Mouse (Mus musculus): ENCODE data around the gene Thsd7b.

Gene Thsd7b

DNA sequence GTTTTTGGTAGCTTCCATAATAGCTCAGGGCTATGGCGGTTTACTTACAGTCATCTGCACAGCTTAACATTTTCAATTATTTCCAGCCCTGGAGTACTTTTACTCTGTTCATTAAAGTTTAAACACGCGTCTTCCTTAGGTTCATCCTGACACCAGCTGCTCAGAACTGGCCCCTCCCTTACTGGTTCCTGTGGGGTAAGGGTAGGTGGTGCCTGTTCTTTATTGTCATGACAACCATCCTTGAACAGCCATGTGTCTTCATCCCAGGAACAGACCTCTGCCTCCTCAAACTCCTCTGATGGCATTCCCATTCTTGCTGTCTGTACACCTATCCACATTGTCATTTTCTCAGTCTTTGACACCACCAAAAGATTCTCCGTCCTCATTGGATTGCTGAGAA lies 285.0 kb downstream of the Thsd7b start:
- Histone ChIP-seq H3K36me3 (ENCODE audit: control insufficient read depth, insufficient read depth, low read length, poor library complexity, severe bottlenecking) (no peaks in the 10 kb centered on the region), H3K27me3 (ENCODE audit: control insufficient read depth, insufficient read depth, low read length, poor library complexity, severe bottlenecking) (no peaks in the 10 kb centered on the region)
- no peak for DNase-seq (ENCODE audit: low read depth, low spot score)

DNA sequence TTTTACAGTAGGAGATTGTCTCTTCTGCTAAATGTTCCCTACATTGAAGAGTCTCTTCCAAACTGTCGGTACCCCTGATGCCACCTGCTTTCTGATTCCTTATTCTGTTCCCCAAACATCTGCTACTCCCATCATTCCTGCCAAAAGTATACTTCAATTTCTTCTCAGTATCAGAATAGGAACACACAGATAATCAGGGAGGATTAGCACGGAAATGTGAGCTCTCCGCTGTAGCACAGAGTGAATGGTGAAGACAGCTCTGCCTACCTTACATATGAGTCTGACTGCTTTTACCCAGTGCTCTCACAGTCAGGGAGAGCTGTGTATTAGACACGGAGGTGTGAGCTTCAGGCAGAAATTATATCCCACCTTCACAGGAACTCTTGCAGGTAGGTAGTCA lies 286.0 kb downstream of the Thsd7b start:
- H3K27me3 ChIP-seq (ENCODE audit: control insufficient read depth, insufficient read depth, low read length, poor library complexity, severe bottlenecking) = no peaks in the 10 kb centered on the region
- no peaks in the 10 kb centered on the region for H3K36me3 ChIP-seq (ENCODE audit: control insufficient read depth, insufficient read depth, low read length, poor library complexity, severe bottlenecking)
- no peak for DNase-seq (ENCODE audit: low read depth, low spot score)

DNA sequence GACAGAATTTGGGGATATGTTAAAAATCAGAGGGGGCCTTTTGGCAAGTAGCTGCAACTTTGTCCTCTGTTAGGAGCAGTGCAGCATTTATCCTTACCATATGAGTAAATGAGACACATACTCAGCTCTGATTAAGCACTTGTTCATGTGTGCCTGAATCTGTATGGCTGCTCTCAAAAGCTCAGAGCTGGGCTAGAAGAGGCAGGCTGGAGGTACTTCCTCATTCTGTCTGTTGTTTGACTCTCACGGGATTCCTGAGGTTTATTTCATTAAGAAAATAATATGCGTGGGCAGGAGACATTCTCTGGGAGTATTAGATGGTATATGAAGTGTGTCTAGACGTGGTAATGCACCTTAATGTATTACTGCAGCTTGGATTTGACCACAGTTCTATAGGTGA lies 286.7 kb downstream of the Thsd7b start:
- Histone ChIP-seq H3K36me3 (ENCODE audit: control insufficient read depth, insufficient read depth, low read length, poor library complexity, severe bottlenecking) (no peaks in the 10 kb centered on the region), H3K27me3 (ENCODE audit: control insufficient read depth, insufficient read depth, low read length, poor library complexity, severe bottlenecking) (no peaks in the 10 kb centered on the region)
- DNase-seq (ENCODE audit: low read depth, low spot score) = no peak

DNA sequence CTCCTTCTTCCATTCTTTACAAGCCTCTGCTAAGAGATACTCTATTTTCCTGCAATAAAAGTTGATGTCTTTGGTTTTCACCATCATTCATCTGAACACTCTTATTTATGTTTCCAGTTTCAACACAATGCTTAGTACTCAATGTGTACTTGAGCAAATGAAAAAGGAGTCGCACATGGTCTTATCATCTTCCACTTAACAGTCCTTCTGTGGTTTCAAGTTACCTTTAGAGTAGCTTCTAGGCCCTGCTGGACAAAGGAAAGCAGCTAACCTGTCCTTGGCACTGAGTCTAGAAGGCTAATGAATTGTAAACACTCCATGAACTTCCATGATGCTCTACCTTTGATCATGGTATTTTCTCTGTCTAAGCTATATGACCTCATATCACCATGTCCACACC lies 289.6 kb downstream of the Thsd7b start:
- no peak for DNase-seq (ENCODE audit: low read depth, low spot score)
- Histone ChIP-seq H3K36me3 (ENCODE audit: control insufficient read depth, insufficient read depth, low read length, poor library complexity, severe bottlenecking) (no peaks in the 10 kb centered on the region), H3K27me3 (ENCODE audit: control insufficient read depth, insufficient read depth, low read length, poor library complexity, severe bottlenecking) (no peaks in the 10 kb centered on the region)

DNA sequence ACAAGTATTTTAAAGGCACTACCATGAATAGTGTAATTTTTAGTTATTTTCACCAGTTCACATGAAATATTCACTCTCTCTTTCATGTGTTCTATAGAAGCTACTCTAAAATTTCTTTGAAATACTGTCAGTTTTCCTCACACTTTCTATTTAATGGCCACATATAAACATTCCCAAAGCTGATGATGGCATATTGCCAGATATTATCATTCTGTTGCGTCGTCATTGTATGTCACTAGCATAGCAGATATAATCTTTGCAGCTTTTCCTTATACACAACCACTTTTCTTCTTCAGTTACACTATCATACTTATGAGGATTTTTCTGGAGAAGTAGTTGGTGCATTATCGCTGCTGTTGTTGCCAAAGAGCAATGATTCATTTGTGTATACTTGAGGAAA lies 297.4 kb downstream of the Thsd7b start:
- Histone ChIP-seq H3K27me3 (ENCODE audit: control insufficient read depth, insufficient read depth, low read length, poor library complexity, severe bottlenecking) (no peaks in the 10 kb centered on the region), H3K36me3 (ENCODE audit: control insufficient read depth, insufficient read depth, low read length, poor library complexity, severe bottlenecking) (no peaks in the 10 kb centered on the region)
- no peak for DNase-seq (ENCODE audit: low read depth, low spot score)

DNA sequence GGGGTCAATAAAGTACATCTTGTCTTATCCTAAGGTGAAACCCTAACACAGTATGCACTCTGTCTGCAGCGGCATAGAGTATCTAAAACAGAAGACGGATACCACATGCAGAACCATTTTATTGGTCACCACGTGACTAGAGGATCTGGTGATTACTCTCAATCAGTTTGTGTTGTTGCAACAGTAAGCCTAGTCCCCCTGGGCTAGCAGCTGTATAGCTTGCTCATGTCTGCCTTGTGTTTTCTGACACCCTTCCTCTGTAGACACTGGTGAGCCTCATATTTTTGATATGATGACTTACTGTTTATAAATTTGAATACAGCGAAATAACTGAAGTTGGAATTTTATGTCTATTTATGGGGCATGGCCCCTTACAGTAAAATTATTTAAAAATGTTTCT lies 306.9 kb downstream of the Thsd7b start:
- Histone ChIP-seq H3K36me3 (ENCODE audit: control insufficient read depth, insufficient read depth, low read length, poor library complexity, severe bottlenecking) (no peaks in the 10 kb centered on the region), H3K27me3 (ENCODE audit: control insufficient read depth, insufficient read depth, low read length, poor library complexity, severe bottlenecking) (no peaks in the 10 kb centered on the region)
- DNase-seq (ENCODE audit: low read depth, low spot score) = no peak

DNA sequence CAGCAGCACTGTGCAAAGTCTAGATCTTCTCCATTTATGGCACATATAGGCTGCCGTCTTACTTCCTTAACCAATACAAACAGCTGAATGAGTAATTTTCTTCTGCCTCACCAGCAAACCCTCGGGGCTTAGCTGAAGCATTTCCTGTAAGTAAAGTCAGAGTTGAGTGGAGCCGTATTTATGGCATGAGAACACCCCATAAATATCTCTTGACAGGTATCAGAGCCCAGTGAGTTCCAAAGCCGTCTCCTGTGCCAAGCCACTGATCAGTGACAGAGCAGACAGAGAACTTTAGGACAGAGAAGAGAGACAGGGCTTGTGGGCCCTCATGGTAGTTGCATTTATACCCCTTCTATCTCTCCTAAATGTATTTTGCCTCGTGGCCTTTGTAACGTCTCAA lies 313.5 kb downstream of the Thsd7b start:
- DNase-seq (ENCODE audit: low read depth, low spot score) = no peak
- H3K36me3 ChIP-seq (ENCODE audit: control insufficient read depth, insufficient read depth, low read length, poor library complexity, severe bottlenecking) = no peaks in the 10 kb centered on the region
- no peaks in the 10 kb centered on the region for H3K27me3 ChIP-seq (ENCODE audit: control insufficient read depth, insufficient read depth, low read length, poor library complexity, severe bottlenecking)

DNA sequence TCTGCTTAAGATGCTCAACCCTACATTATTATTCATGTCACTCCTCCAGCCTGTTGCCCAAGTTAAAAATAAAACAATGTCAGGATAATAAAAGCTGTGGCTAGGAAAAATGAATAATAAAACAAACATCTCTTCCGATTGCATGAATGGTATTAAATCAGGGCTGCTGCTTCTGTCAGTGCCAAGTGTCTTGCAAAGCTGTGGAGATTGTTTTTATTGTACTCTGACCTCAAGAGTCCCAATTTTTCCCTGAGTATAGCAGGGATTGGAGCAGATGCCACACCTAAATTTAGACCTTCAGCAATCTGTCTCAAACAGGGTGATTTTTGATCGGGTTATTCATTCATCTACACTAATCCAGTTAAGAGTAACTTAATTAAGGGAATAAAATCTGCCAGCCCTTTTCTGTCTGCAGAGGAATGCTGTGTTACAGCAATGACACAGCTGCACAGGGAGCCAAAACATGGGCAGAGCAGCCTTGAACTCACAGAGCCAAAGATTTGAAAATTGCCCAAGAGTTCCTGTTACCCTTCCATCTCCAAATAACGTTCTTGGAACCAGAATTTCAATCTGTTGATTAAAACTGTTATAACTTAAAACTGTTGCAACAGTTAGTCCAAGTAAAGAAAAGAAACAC lies 316.4 kb downstream of the Thsd7b start:
- Histone ChIP-seq H3K27me3 (ENCODE audit: control insufficient read depth, insufficient read depth, low read length, poor library complexity, severe bottlenecking) (no peaks in the 10 kb centered on the region), H3K36me3 (ENCODE audit: control insufficient read depth, insufficient read depth, low read length, poor library complexity, severe bottlenecking) (no peaks in the 10 kb centered on the region)
- no peak for DNase-seq (ENCODE audit: low read depth, low spot score)

DNA sequence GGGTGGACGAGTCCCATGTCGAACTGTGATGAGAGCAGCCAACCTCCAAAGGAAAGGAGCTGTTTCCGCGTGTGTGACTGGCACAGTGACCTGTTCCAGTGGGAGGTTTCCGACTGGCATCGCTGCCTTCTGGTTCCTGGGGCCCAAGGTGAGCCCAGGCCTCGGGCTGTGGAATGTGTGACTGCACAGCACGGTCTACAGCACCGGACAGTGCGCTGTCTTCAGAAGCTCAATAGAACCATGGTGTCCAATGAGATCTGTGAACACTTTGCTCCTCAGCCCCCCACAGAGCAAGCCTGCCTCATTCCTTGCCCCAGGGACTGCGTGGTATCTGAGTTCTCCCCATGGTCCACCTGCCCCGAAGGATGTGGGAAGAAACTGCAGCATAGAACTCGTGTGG lies 322.3 kb downstream of the Thsd7b start:
- no peaks in the 10 kb centered on the region for H3K27me3 ChIP-seq (ENCODE audit: control insufficient read depth, insufficient read depth, low read length, poor library complexity, severe bottlenecking)
- DNase-seq (ENCODE audit: low read depth, low spot score) = no peak
- no peaks in the 10 kb centered on the region for H3K36me3 ChIP-seq (ENCODE audit: control insufficient read depth, insufficient read depth, low read length, poor library complexity, severe bottlenecking)

DNA sequence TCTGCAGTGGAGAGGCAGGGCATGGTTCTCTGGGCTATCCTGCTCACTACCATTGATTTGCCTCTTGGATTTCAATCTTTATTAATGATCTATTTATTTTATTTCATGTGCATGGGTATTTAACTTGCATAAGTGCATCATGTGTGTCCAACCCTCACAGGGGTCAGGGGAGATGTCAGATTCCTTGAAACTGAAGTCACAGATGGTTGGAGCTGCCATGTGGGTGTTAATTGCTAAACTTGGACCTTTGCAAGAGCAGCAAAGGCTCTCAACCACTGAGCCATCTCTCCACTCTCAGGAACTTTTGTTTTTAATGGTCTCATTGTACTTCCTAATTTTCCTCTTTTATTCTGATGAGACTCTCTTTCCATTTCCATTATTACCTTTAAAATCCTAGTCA lies 327.8 kb downstream of the Thsd7b start:
- DNase-seq (ENCODE audit: low read depth, low spot score) = no peak
- Histone ChIP-seq H3K27me3 (ENCODE audit: control insufficient read depth, insufficient read depth, low read length, poor library complexity, severe bottlenecking) (no peaks in the 10 kb centered on the region), H3K36me3 (ENCODE audit: control insufficient read depth, insufficient read depth, low read length, poor library complexity, severe bottlenecking) (no peaks in the 10 kb centered on the region)

DNA sequence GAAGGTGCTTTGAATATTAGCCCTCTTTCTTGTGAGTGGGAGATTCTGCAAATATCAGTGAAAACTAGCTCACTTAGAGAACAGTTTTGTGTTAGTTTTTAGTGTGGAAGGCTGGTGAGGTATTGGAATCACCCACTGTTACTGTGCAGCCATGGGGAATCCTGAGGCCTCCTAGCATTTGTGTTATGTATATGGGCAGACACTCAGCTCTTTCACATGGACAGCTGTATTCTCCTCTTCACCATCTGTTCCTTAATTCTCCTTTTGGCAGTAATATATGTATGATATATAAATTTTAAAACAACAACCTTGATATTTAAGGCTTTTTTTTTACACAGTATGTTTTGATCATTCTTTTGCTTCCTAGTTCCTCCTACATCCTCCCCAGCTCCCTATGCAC lies 329.2 kb downstream of the Thsd7b start:
- no peaks in the 10 kb centered on the region for H3K27me3 ChIP-seq (ENCODE audit: control insufficient read depth, insufficient read depth, low read length, poor library complexity, severe bottlenecking)
- DNase-seq (ENCODE audit: low read depth, low spot score) = no peak
- H3K36me3 ChIP-seq (ENCODE audit: control insufficient read depth, insufficient read depth, low read length, poor library complexity, severe bottlenecking) = no peaks in the 10 kb centered on the region

DNA sequence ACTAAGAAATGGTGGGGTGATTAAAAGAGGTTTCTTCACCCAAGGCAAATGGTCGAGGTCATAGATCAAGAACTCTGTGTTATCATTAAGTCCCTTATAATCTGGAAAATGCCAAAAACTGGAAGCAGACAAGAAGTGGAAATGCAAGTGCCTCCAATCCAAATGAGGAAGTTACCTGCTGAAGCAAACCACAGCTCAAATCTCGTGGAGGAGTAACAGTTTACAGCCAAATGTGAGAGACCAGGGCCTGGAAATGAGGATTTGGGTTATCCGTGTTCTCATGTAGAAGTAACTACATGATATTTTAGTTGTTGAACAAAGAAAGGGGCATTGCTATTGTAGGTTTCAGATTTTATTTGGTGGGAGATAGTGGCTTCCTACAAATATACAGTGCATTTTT lies 335.3 kb downstream of the Thsd7b start:
- no peaks in the 10 kb centered on the region for H3K27me3 ChIP-seq (ENCODE audit: control insufficient read depth, insufficient read depth, low read length, poor library complexity, severe bottlenecking)
- H3K36me3 ChIP-seq (ENCODE audit: control insufficient read depth, insufficient read depth, low read length, poor library complexity, severe bottlenecking) = no peaks in the 10 kb centered on the region
- no peak for DNase-seq (ENCODE audit: low read depth, low spot score)

DNA sequence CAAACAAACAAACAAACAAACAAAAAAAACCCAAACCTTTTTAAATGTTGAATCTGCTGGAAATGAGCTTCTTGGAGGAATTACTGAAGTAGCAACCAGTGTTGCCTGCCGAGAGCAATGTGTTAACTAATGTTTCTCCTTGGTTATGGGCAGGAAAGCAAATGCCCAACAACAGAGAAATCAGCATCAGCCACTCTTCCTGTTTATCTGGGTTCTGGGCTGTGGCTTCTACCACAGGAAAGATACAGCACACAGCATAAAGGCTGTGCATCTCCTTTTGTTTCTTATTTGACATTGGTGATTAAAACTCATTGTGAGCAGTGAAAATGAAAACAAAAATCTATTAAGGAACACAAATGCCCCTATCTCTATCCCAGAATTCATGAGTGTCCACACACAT lies 343.0 kb downstream of the Thsd7b start:
- no peak for DNase-seq (ENCODE audit: low read depth, low spot score)
- no peaks in the 10 kb centered on the region for H3K27me3 ChIP-seq (ENCODE audit: control insufficient read depth, insufficient read depth, low read length, poor library complexity, severe bottlenecking)

DNA sequence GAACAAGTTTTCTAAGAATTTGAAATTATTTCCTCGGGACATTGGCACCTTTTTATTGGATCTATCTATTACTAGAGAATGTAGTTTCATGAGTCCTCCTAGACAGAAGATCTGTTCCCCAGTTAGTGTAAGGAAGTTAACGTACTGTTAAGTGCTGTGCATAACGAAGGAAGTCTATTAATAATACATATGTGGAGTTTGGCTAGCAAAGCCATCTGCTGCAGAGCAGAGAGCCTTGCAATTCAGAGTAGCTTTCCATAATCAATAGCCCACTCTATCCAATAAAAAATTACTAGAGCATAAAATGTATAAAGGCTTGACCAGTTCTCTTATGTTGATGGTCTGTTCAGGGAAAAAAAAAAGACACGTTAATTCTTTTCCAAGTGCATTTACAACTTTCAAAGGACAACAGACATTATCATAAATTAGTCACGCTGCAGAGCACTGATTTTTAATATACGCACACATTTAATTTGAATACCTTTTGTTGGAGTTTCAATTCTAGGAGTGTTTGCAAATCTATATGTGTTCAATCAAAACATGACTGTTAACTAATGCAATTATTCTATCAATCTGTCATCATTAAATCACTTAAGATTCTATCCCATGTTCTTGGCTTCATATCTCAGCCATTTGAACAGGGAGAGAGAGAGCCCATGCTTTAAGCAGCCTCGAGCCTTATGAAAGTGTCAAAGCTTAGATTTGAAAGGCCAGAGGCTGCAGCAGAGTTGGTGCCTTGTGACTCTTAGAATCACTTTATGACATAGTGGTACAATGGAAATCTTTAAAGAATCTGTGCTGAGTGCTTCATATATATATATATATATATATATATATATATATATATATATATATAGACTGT lies 346.6 kb downstream of the Thsd7b start:
- no peak for DNase-seq (ENCODE audit: low read depth, low spot score)
- no peaks in the 10 kb centered on the region for H3K36me3 ChIP-seq (ENCODE audit: control insufficient read depth, insufficient read depth, low read length, poor library complexity, severe bottlenecking)
- H3K27me3 ChIP-seq (ENCODE audit: control insufficient read depth, insufficient read depth, low read length, poor library complexity, severe bottlenecking) = no peaks in the 10 kb centered on the region

More for the DNA sequence above, 343.0 kb downstream of the Thsd7b start:
- no peaks in the 10 kb centered on the region for H3K36me3 ChIP-seq (ENCODE audit: control insufficient read depth, insufficient read depth, low read length, poor library complexity, severe bottlenecking)

DNA sequence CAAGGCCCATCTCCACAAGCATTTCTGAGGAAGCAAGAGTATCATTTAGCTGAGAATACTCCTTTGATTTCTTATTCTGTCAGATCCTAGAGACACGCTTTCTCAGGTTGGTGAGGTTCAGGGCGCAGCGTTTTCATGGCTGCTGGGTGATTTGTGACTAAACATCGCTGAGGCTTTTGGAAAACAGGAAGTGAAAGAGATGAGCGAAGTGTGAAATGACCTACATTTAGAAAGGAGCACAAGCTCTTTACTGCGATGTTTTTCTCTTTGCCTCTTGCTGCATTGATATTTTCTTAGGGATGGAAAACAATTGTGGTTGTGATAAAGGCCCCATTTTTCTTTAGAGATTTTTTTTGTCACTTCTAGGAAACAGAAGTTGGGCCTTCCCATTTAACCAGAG lies 351.4 kb downstream of the Thsd7b start:
- Histone ChIP-seq H3K36me3 (ENCODE audit: control insufficient read depth, insufficient read depth, low read length, poor library complexity, severe bottlenecking) (no peaks in the 10 kb centered on the region), H3K27me3 (ENCODE audit: control insufficient read depth, insufficient read depth, low read length, poor library complexity, severe bottlenecking) (no peaks in the 10 kb centered on the region)
- no peak for DNase-seq (ENCODE audit: low read depth, low spot score)
